Mouse (Mus musculus): ENCODE measurements at regions not wholly inside any gene's neighbourhood (a gene's known extent, or its start where the extent isn't known, plus 50 kb on each side); places are given as distances from the start of the nearest gene placed in this dataset.
A peak's percentile ranks its signal among the peaks of the same experiment; 100 is the strongest.

- H3K36me3 ChIP-seq (ENCODE audit: control insufficient read depth, insufficient read depth, low read length), result no peaks in the 10 kb centered on the region
- no peak overlapping the region for H3K4me2 ChIP-seq (ENCODE audit: low read depth, low read length, severe bottlenecking)
- H3K4me1 ChIP-seq (replicated peaks; ENCODE audit: control insufficient read depth, insufficient read depth, low read length), result no peaks in the 10 kb centered on the region
- no peak overlapping the region for H3K27ac ChIP-seq (ENCODE audit: low read depth, low read length)
- no peak overlapping the region for H3K9ac ChIP-seq (ENCODE audit: low read length)
- no peaks in the 10 kb centered on the region; the same call in 1 of the 2 replicates for H3K9me3 ChIP-seq (ENCODE audit: control insufficient read depth, low read length)
- WGBS, result 92% methylated on average over 5 of the region's 5 CpGs
- no peak overlapping the region for H3K4me3 ChIP-seq (ENCODE audit: low read depth, low read length)
- H3K27me3 ChIP-seq (ENCODE audit: control insufficient read depth, insufficient read depth, low read length), result peaks cover 3% of the 10 kb centered on the region; the same call in 1 of the 2 replicates
- no peak for ATAC-seq (replicated peaks; ENCODE audit: low FRiP score)
- peak; percentile 20 for DNase-seq (ENCODE audit: low spot score)
Measured at GRCm38 (mm10) chr9:115658477-115658876, 250.8 kb upstream of the Gadl1 start.

GRCm38 (mm10) chr9:115660371-115660770, 248.9 kb upstream of the Gadl1 start:
- Histone ChIP-seq H3K9me3 (ENCODE audit: control insufficient read depth, low read length) (no peaks in the 10 kb centered on the region; the same call in 1 of the 2 replicates), H3K27ac (ENCODE audit: low read depth, low read length) (no peak overlapping the region), H3K4me3 (ENCODE audit: low read depth, low read length) (no peak overlapping the region), H3K27me3 (ENCODE audit: control insufficient read depth, insufficient read depth, low read length) (peaks cover 3% of the 10 kb centered on the region; the same call in 1 of the 2 replicates), H3K4me2 (ENCODE audit: low read depth, low read length, severe bottlenecking) (no peak overlapping the region), H3K9ac (ENCODE audit: low read length) (no peak overlapping the region), H3K36me3 (ENCODE audit: control insufficient read depth, insufficient read depth, low read length) (no peaks in the 10 kb centered on the region), H3K4me1 (replicated peaks; ENCODE audit: control insufficient read depth, insufficient read depth, low read length) (no peaks in the 10 kb centered on the region)
- ATAC-seq (replicated peaks; ENCODE audit: low FRiP score) (no peak), DNase-seq (ENCODE audit: low spot score) (peak; percentile 29)
- 88% methylated on average over 1 of the region's 1 CpGs for WGBS

GRCm38 (mm10) chr9:115661834-115662425, 247.3 kb upstream of the Gadl1 start:
- DNase-seq (ENCODE audit: low spot score) (peak; percentile 54), ATAC-seq (replicated peaks; ENCODE audit: low FRiP score) (no peak)
- 23% methylated on average over 5 of the region's 5 CpGs for WGBS
- no peak overlapping the region for H3K27ac ChIP-seq (ENCODE audit: low read depth, low read length)
- H3K4me1 ChIP-seq (replicated peaks; ENCODE audit: control insufficient read depth, insufficient read depth, low read length), result no peaks in the 10 kb centered on the region
- H3K36me3 ChIP-seq (ENCODE audit: control insufficient read depth, insufficient read depth, low read length), result no peaks in the 10 kb centered on the region
- H3K4me3 ChIP-seq (ENCODE audit: low read depth, low read length), result no peak overlapping the region
- H3K27me3 ChIP-seq (ENCODE audit: control insufficient read depth, insufficient read depth, low read length), result peaks cover 3% of the 10 kb centered on the region; the same call in 1 of the 2 replicates
- no peak overlapping the region for H3K4me2 ChIP-seq (ENCODE audit: low read depth, low read length, severe bottlenecking)
- no peak overlapping the region for H3K9ac ChIP-seq (ENCODE audit: low read length)
- H3K9me3 ChIP-seq (ENCODE audit: control insufficient read depth, low read length), result no peaks in the 10 kb centered on the region; the same call in 1 of the 2 replicates

- Histone ChIP-seq H3K4me3 (ENCODE audit: low read depth, low read length) (no peak overlapping the region), H3K36me3 (ENCODE audit: control insufficient read depth, insufficient read depth, low read length) (no peaks in the 10 kb centered on the region), H3K9ac (ENCODE audit: low read length) (no peak overlapping the region), H3K9me3 (ENCODE audit: control insufficient read depth, low read length) (no peaks in the 10 kb centered on the region), H3K4me1 (replicated peaks; ENCODE audit: control insufficient read depth, insufficient read depth, low read length) (no peaks in the 10 kb centered on the region), H3K27ac (ENCODE audit: low read depth, low read length) (no peak overlapping the region), H3K27me3 (ENCODE audit: control insufficient read depth, insufficient read depth, low read length) (no peaks in the 10 kb centered on the region; the same call in 1 of the 2 replicates), H3K4me2 (ENCODE audit: low read depth, low read length, severe bottlenecking) (no peak overlapping the region)
- ATAC-seq (replicated peaks; ENCODE audit: low FRiP score) (no peak), DNase-seq (ENCODE audit: low spot score) (peak; percentile 41)
- WGBS, result 56% methylated on average over 5 of the region's 5 CpGs
Measured at GRCm38 (mm10) chr9:115665337-115666004, 243.8 kb upstream of the Gadl1 start.

- no peak overlapping the region for H3K9ac ChIP-seq (ENCODE audit: low read length)
- WGBS, result 64% methylated on average over 3 of the region's 3 CpGs
- no peaks in the 10 kb centered on the region for H3K36me3 ChIP-seq (ENCODE audit: control insufficient read depth, insufficient read depth, low read length)
- DNase-seq (ENCODE audit: low spot score) (no peak), ATAC-seq (replicated peaks; ENCODE audit: low FRiP score) (no peak)
- no peak overlapping the region for H3K4me2 ChIP-seq (ENCODE audit: low read depth, low read length, severe bottlenecking)
- H3K27me3 ChIP-seq (ENCODE audit: control insufficient read depth, insufficient read depth, low read length), result no peaks in the 10 kb centered on the region; the same call in 1 of the 2 replicates
- no peaks in the 10 kb centered on the region for H3K9me3 ChIP-seq (ENCODE audit: control insufficient read depth, low read length)
- no peak overlapping the region for H3K4me3 ChIP-seq (ENCODE audit: low read depth, low read length)
- H3K4me1 ChIP-seq (replicated peaks; ENCODE audit: control insufficient read depth, insufficient read depth, low read length), result no peaks in the 10 kb centered on the region
- H3K27ac ChIP-seq (ENCODE audit: low read depth, low read length), result no peak overlapping the region
Measured at GRCm38 (mm10) chr9:115666530-115666929, 242.7 kb upstream of the Gadl1 start.

- 64% methylated on average over 9 of the region's 9 CpGs for WGBS
- ATAC-seq (replicated peaks; ENCODE audit: low FRiP score) (no peak), DNase-seq (ENCODE audit: low spot score) (no peak)
- Histone ChIP-seq H3K27ac (ENCODE audit: low read depth, low read length) (no peak overlapping the region), H3K4me1 (replicated peaks; ENCODE audit: control insufficient read depth, insufficient read depth, low read length) (no peaks in the 10 kb centered on the region), H3K9me3 (ENCODE audit: control insufficient read depth, low read length) (no peaks in the 10 kb centered on the region), H3K4me3 (ENCODE audit: low read depth, low read length) (no peak overlapping the region), H3K9ac (ENCODE audit: low read length) (no peak overlapping the region), H3K4me2 (ENCODE audit: low read depth, low read length, severe bottlenecking) (no peak overlapping the region), H3K36me3 (ENCODE audit: control insufficient read depth, insufficient read depth, low read length) (no peaks in the 10 kb centered on the region), H3K27me3 (ENCODE audit: control insufficient read depth, insufficient read depth, low read length) (no peaks in the 10 kb centered on the region)
Measured at GRCm38 (mm10) chr9:115680703-115681576, 228.3 kb upstream of the Gadl1 start.

GRCm38 (mm10) chr9:115681841-115682240, 227.4 kb upstream of the Gadl1 start:
- no peaks in the 10 kb centered on the region for H3K36me3 ChIP-seq (ENCODE audit: control insufficient read depth, insufficient read depth, low read length)
- DNase-seq (ENCODE audit: low spot score), result no peak
- no peak overlapping the region for H3K4me3 ChIP-seq (ENCODE audit: low read depth, low read length)
- no peak overlapping the region for H3K4me2 ChIP-seq (ENCODE audit: low read depth, low read length, severe bottlenecking)
- ATAC-seq (replicated peaks; ENCODE audit: low FRiP score), result no peak
- no peaks in the 10 kb centered on the region for H3K27me3 ChIP-seq (ENCODE audit: control insufficient read depth, insufficient read depth, low read length)
- H3K4me1 ChIP-seq (replicated peaks; ENCODE audit: control insufficient read depth, insufficient read depth, low read length), result no peaks in the 10 kb centered on the region
- H3K27ac ChIP-seq (ENCODE audit: low read depth, low read length), result no peak overlapping the region
- 62% methylated on average over 9 of the region's 9 CpGs for WGBS
- no peak overlapping the region for H3K9ac ChIP-seq (ENCODE audit: low read length)
- no peaks in the 10 kb centered on the region for H3K9me3 ChIP-seq (ENCODE audit: control insufficient read depth, low read length)

- Histone ChIP-seq H3K4me1 (replicated peaks; ENCODE audit: control insufficient read depth, insufficient read depth, low read length) (no peaks in the 10 kb centered on the region), H3K4me3 (ENCODE audit: low read depth, low read length) (no peak overlapping the region), H3K36me3 (ENCODE audit: control insufficient read depth, insufficient read depth, low read length) (no peaks in the 10 kb centered on the region), H3K27ac (ENCODE audit: low read depth, low read length) (no peak overlapping the region), H3K9me3 (ENCODE audit: control insufficient read depth, low read length) (no peaks in the 10 kb centered on the region), H3K9ac (ENCODE audit: low read length) (no peak overlapping the region), H3K27me3 (ENCODE audit: control insufficient read depth, insufficient read depth, low read length) (no peaks in the 10 kb centered on the region), H3K4me2 (ENCODE audit: low read depth, low read length, severe bottlenecking) (no peak overlapping the region)
- ATAC-seq (replicated peaks; ENCODE audit: low FRiP score), result no peak
- DNase-seq (ENCODE audit: low spot score), result no peak
Measured at GRCm38 (mm10) chr9:115683951-115684350, 225.3 kb upstream of the Gadl1 start.
